Mouse (Mus musculus) embryonic facial prominence, embryonic 10.5 days (tissue): ENCODE measurements around the gene BC048562. TPM values are rescaled to one million over a fixed set of nuclear protein-coding genes. Genes with fewer than 3 reads are reported as not detected.

Source experiments
- polyA plus RNA-seq: library from polyadenylated mRNA; unstranded; fragments of >200 nt; fragmentation: Nextera tagmentation; extraction: Ambion mirVana; gene quantifications from 2 replicates; pipeline ENCODE4 v1.2.1, GENCODE M21; 2016

The BC048562 gene
- polyA plus RNA-seq, 1 experiment from 2014 or later = not detected

Other genes with a start within 250 kb of the BC048562 start
- 1.4 and 1.7 TPM in 2 replicates for gene Bsn, start 246.1 kb upstream of the BC048562 start, polyA plus RNA-seq
- 70.1 and 73.9 TPM in 2 replicates for gene Dag1, start 172.5 kb upstream of the BC048562 start, polyA plus RNA-seq
- gene Nicn1, start 146.1 kb upstream of the BC048562 start, polyA plus RNA-seq = 38.3 and 39.3 TPM in 2 replicates
- 35.9 and 40.8 TPM in 2 replicates for gene Amt, start 139.6 kb upstream of the BC048562 start, polyA plus RNA-seq
- gene Rhoa, start 130.4 kb upstream of the BC048562 start, polyA plus RNA-seq = 240 and 243 TPM in 2 replicates
- 14.4 and 14.7 TPM in 2 replicates for gene Tcta, start 130.3 kb upstream of the BC048562 start, polyA plus RNA-seq
- gene Gpx1, start 97.6 kb upstream of the BC048562 start, polyA plus RNA-seq = 810 and 843 TPM in 2 replicates
- gene Usp4, start 88.6 kb upstream of the BC048562 start, polyA plus RNA-seq = 127 and 133 TPM in 2 replicates
- 0.67 and 1.0 TPM in 2 replicates for gene 1700102P08Rik, start 43.7 kb upstream of the BC048562 start, polyA plus RNA-seq
- 0.93 and 1.1 TPM in 2 replicates for gene Ccdc36, start 8.0 kb upstream of the BC048562 start, polyA plus RNA-seq
- 56.6 and 57.5 TPM in 2 replicates for gene Ccdc71, start 24.0 kb downstream of the BC048562 start, polyA plus RNA-seq
- gene Klhdc8b, start 25.1 kb downstream of the BC048562 start, polyA plus RNA-seq = 21.6 and 24.2 TPM in 2 replicates
- gene Lamb2, start 43.3 kb downstream of the BC048562 start, polyA plus RNA-seq = 33.2 and 33.5 TPM in 2 replicates
- gene Usp19, start 54.1 kb downstream of the BC048562 start, polyA plus RNA-seq = 84.7 and 93.7 TPM in 2 replicates
- 118 and 119 TPM in 2 replicates for gene Qars, start 71.2 kb downstream of the BC048562 start, polyA plus RNA-seq
- 167 and 168 TPM in 2 replicates for gene Qrich1, start 80.3 kb downstream of the BC048562 start, polyA plus RNA-seq
- 235 and 254 TPM in 2 replicates for gene Impdh2, start 123.8 kb downstream of the BC048562 start, polyA plus RNA-seq
- gene Ndufaf3, start 131.0 kb downstream of the BC048562 start, polyA plus RNA-seq = 42.4 and 44.1 TPM in 2 replicates
- 191 and 200 TPM in 2 replicates for gene Dalrd3, start 133.4 kb downstream of the BC048562 start, polyA plus RNA-seq
- gene Wdr6, start 142.3 kb downstream of the BC048562 start, polyA plus RNA-seq = 200 and 215 TPM in 2 replicates
- gene P4htm, start 161.2 kb downstream of the BC048562 start, polyA plus RNA-seq = 7.0 and 7.2 TPM in 2 replicates
- 57.9 and 62.5 TPM in 2 replicates for gene Arih2, start 212.9 kb downstream of the BC048562 start, polyA plus RNA-seq
- gene Slc25a20, start 225.6 kb downstream of the BC048562 start, polyA plus RNA-seq = 30.4 and 35.1 TPM in 2 replicates